19 mouse cellular contexts compared by ENCODE assay signal in the genomic region with DNA sequence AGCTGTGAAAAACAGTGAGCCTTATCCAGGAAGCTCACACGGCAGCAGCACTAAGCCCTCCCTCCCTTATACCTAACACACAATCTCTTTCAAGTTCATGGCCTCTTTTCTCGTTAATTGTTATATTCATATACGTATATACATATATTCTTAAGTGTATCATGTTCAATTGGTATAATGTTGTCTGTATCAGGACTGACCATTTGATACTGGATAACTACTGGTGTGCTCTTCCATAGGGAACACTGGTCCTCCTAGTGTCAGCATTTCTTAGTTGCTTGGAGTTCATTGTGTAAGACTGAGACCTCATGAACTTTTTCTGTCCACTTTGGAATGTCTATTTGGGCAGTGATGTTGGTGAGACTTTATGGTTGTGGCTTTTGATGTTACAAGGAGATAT. TPM values are rescaled to one million over a fixed set of nuclear protein-coding genes. Genes with fewer than 3 reads are reported as not detected.
A peak's percentile ranks its signal among the peaks of the same experiment; 100 is the strongest.
DNase-seq lines count a peak whose midpoint lies in the region; ATAC-seq and TF ChIP-seq lines count a peak whose summit lies in the region.
"Had no signal": no experiment of that assay in that cellular context is flagged by ENCODE, and none has a peak within 500 bp of the region (broad histone marks: within the 10 kb centered on the region; RNA-seq: fewer than 3 reads in every experiment).

No protein-coding gene starts in this region.

- no peak overlapping the region for H3K27ac ChIP-seq in gastrocnemius, adult 2 months
- 0 out of 2 replicates have a peak overlapping the region, but pooled peaks have one; percentile 34 for H3K27ac ChIP-seq in liver, adult 2 months (replicated peaks; ENCODE audit: insufficient read depth, low read depth, low read length)
- H3K27ac ChIP-seq in liver, embryonic 13.5 days, result peak overlapping the region; percentile 64
- H3K27ac ChIP-seq: embryonic facial prominence, embryonic 15.5 days; forebrain, embryonic 10.5 days; heart, embryonic 10.5 days; hindbrain, embryonic 13.5 days; hindbrain, postnatal 0 days had no signal

- H3K4me3 ChIP-seq in gastrocnemius, adult 2 months, result no peak overlapping the region
- no peak overlapping the region for H3K4me3 ChIP-seq in liver, adult 2 months (ENCODE audit: insufficient read depth, low read depth, low read length)
- H3K4me3 ChIP-seq in liver, embryonic 13.5 days (replicated peaks), result no peak overlapping the region
- H3K4me3 ChIP-seq: embryonic facial prominence, embryonic 15.5 days; erythroblast, embryonic 14.5 days; forebrain, embryonic 10.5 days; heart, embryonic 10.5 days; hindbrain, embryonic 13.5 days had no signal

- H3K4me2 ChIP-seq in liver, embryonic 13.5 days, result no peak overlapping the region
- H3K4me2 ChIP-seq: embryonic facial prominence, embryonic 15.5 days; hindbrain, embryonic 13.5 days had no signal

- H3K79me2 ChIP-seq in liver, adult 2 months (ENCODE audit: control insufficient read depth, insufficient read depth, low read length), result no peaks in the 10 kb centered on the region

- no peaks in the 10 kb centered on the region for H3K9me3 ChIP-seq in liver, embryonic 13.5 days (replicated peaks)
- H3K9me3 ChIP-seq: embryonic facial prominence, embryonic 15.5 days; forebrain, embryonic 10.5 days; heart, embryonic 10.5 days; hindbrain, embryonic 13.5 days had no signal

- peaks cover 10% of the 10 kb centered on the region for H3K4me1 ChIP-seq in liver, adult 2 months (ENCODE audit: control insufficient read depth, insufficient read depth, low read length)
- H3K4me1 ChIP-seq in liver, embryonic 13.5 days (replicated peaks), result peaks cover 41% of the 10 kb centered on the region
- H3K4me1 ChIP-seq: embryonic facial prominence, embryonic 15.5 days; forebrain, embryonic 10.5 days; heart, embryonic 10.5 days; hindbrain, embryonic 13.5 days had no signal

- DNase-seq in gastrocnemius, adult 2 months, result no peak
- no peak for DNase-seq in gastrocnemius, postnatal 10 days
- DNase-seq in liver, adult 2 months (ENCODE audit: extremely low read depth, low read depth, low spot score), result peak; percentile 32
- no peak for DNase-seq in liver
- DNase-seq in liver, embryonic 13.5 days, result no peak
- DNase-seq in embryo, embryonic 9.5 days (ENCODE audit: extremely low spot score), result no peak
- DNase-seq in yolk sac, embryonic 10.5 days (ENCODE audit: low spot score), result no peak
- DNase-seq: adrenal gland, postnatal 14 days; cerebellum, adult 11-12 months; cerebellum, adult 9-11 months; gastrocnemius, postnatal 25 days; heart, postnatal 10 days had no signal

- ATAC-seq in liver, embryonic 13.5 days (ENCODE audit: low read depth), result 0 out of 2 replicates have a peak, but pooled peaks have one; percentile 27
- peak; percentile 40; the same call in 1 of the 2 replicates for ATAC-seq in megakaryocyte progenitor cell, adult 5-6 weeks (replicated peaks; ENCODE audit: poor library complexity)
- ATAC-seq: hindbrain, postnatal 0 days had no signal

- WGBS in liver, adult 2 months, result 57% methylated on average over 3 of the region's 3 CpGs
- WGBS in liver, embryonic 13.5 days (ENCODE audit: insufficient replicate concordance), result 61% methylated on average over 3 of the region's 3 CpGs

- intact Hi-C loops in gastrocnemius, adult 2 months (cut with DNase I), result loop anchor here (10.0 kb wide), 1 partner anchor 222 kb away; no protein-coding TSS in a partner anchor

- H3K27me3 ChIP-seq in liver, adult 2 months (ENCODE audit: control insufficient read depth, insufficient read depth, low read length), result no peaks in the 10 kb centered on the region
- no peaks in the 10 kb centered on the region for H3K27me3 ChIP-seq in liver, embryonic 13.5 days
- H3K27me3 ChIP-seq: embryonic facial prominence, embryonic 15.5 days; hindbrain, embryonic 13.5 days had no signal

- no peak for TF ChIP-seq POLR2A in liver, adult 2 months (IDR thresholded peaks at IDR 0.05; ENCODE audit: extremely low read depth, insufficient read depth, low read length)

- no peaks in the 10 kb centered on the region for H3K36me3 ChIP-seq in liver, adult 2 months (ENCODE audit: control insufficient read depth, insufficient read depth, low read length)
- H3K36me3 ChIP-seq in liver, embryonic 13.5 days, result no peaks in the 10 kb centered on the region
- H3K36me3 ChIP-seq: embryonic facial prominence, embryonic 15.5 days; forebrain, embryonic 10.5 days; heart, embryonic 10.5 days had no signal

- peak; percentile 37 for TF ChIP-seq CTCF in gastrocnemius, adult 2 months (IDR thresholded peaks at IDR 0.05)
- TF ChIP-seq CTCF in liver, adult 2 months (IDR thresholded peaks at IDR 0.05; ENCODE audit: low read depth, low read length), result no peak

- no peak overlapping the region for H3K9ac ChIP-seq in liver, adult 2 months (ENCODE audit: low read depth, low read length)
- H3K9ac ChIP-seq in liver, embryonic 13.5 days, result no peak overlapping the region
- H3K9ac ChIP-seq: embryonic facial prominence, embryonic 15.5 days; hindbrain, embryonic 13.5 days had no signal

RNA-seq across cellular contexts. Expression of gene Map4k5, which starts 30.1 kb away (rescaled TPM):
- total RNA-seq in gastrocnemius, adult 2 months (2021), result 10 to 100 TPM; 22.9 to 25.9 TPM
- total RNA-seq in gastrocnemius, postnatal 10 days (2021), result 10 to 100 TPM; 25.4 to 33.2 TPM
- 15.6 and 16.2 TPM in 2 replicates for total RNA-seq in liver, adult 2 months (2014; rRNA removed)
- 1.8 and 3.6 TPM in 2 replicates for polyA plus RNA-seq in liver, adult 2 months (2012; rRNA removed)
- 20.7 and 25.4 TPM in 2 replicates for polyA plus RNA-seq in liver, embryonic 13.5 days (2015; fragmentation: Nextera tagmentation; extraction: Ambion mirVana)
- total RNA-seq in megakaryocyte progenitor cell, adult 5-6 weeks (2015), result 14.9 and 17.7 TPM in 2 replicates
- 16.8 and 18.0 TPM in 2 replicates for total RNA-seq in megakaryocyte progenitor cell, adult 5-6 weeks (2017)

RNA-seq across cellular contexts. Expression of gene Atl1, which starts 30.7 kb away (rescaled TPM):
- 1 to 10 TPM; 2.1 to 2.2 TPM for total RNA-seq in gastrocnemius, adult 2 months (2021)
- total RNA-seq in gastrocnemius, postnatal 10 days (2021), result 1 to 10 TPM; 4.6 to 5.2 TPM
- 1.5 and 1.7 TPM in 2 replicates for total RNA-seq in liver, adult 2 months (2014; rRNA removed)
- 0.40 and 0.62 TPM in 2 replicates for polyA plus RNA-seq in liver, adult 2 months (2012; rRNA removed)
- polyA plus RNA-seq in liver, embryonic 13.5 days (2015; fragmentation: Nextera tagmentation; extraction: Ambion mirVana), result 1.4 and 1.5 TPM in 2 replicates
- 0.79 and 1.4 TPM in 2 replicates for total RNA-seq in megakaryocyte progenitor cell, adult 5-6 weeks (2015)
- total RNA-seq in megakaryocyte progenitor cell, adult 5-6 weeks (2017), result 1.4 and 2.6 TPM in 2 replicates
